ENCODE assay signal across 9 mouse cellular contexts in genomic region chr4:140004932-140005331, GRCm38 (mm10). TPM values are rescaled to one million over a fixed set of nuclear protein-coding genes. Genes with fewer than 3 reads are reported as not detected.
A peak's percentile ranks its signal among the peaks of the same experiment; 100 is the strongest.
DNase-seq lines count a peak whose midpoint lies in the region; ATAC-seq and TF ChIP-seq lines count a peak whose summit lies in the region.
"Had no signal": no experiment of that assay in that cellular context is flagged by ENCODE, and none has a peak within 500 bp of the region (broad histone marks: within the 10 kb centered on the region; RNA-seq: fewer than 3 reads in every experiment).

No protein-coding gene starts in this region.

- no peak overlapping the region for H3K27ac ChIP-seq in cortical plate, adult 2 months (ENCODE audit: insufficient read depth, low read length)
- H3K27ac ChIP-seq in hindbrain, postnatal 0 days, result no peak overlapping the region
- H3K27ac ChIP-seq in midbrain, embryonic 14.5 days (replicated peaks; ENCODE audit: low read depth, low read length), result no peak overlapping the region

- TF ChIP-seq POLR2A in cortical plate, adult 2 months (IDR thresholded peaks at IDR 0.05; ENCODE audit: extremely low read depth, insufficient read depth, low read length), result no peak

- H3K9ac ChIP-seq in hindbrain, postnatal 0 days (replicated peaks; ENCODE audit: low read length), result no peak overlapping the region
- H3K9ac ChIP-seq in midbrain, embryonic 14.5 days (replicated peaks; ENCODE audit: low read length), result no peak overlapping the region

- peak; percentile 21 for DNase-seq in kidney, adult 11 months
- DNase-seq in kidney, adult 8-10 months, result no peak
- no peak for DNase-seq in hindbrain, postnatal 0 days (ENCODE audit: low spot score)
- DNase-seq in midbrain, embryonic 14.5 days, result no peak
- no peak for DNase-seq in layer of hippocampus, postnatal 14 days (ENCODE audit: low spot score in 2 of 2)
- no peak for DNase-seq in layer of hippocampus, postnatal 25 days (ENCODE audit: extremely low spot score in 1 of 2, low spot score in 1 of 2)
- DNase-seq in adrenal gland, adult 8-10 months, result no peak

- WGBS in hindbrain, postnatal 0 days, result 26% methylated on average over 5 of the region's 5 CpGs
- 22% methylated on average over 5 of the region's 5 CpGs for WGBS in midbrain, embryonic 14.5 days

- no peaks in the 10 kb centered on the region for H3K36me3 ChIP-seq in hindbrain, postnatal 0 days (ENCODE audit: insufficient read depth, low read length)
- no peaks in the 10 kb centered on the region for H3K36me3 ChIP-seq in midbrain, embryonic 14.5 days (ENCODE audit: control insufficient read depth, insufficient read depth, low read length)

- no peaks in the 10 kb centered on the region for H3K27me3 ChIP-seq in hindbrain, postnatal 0 days (ENCODE audit: insufficient read depth, low read length)
- H3K27me3 ChIP-seq in midbrain, embryonic 14.5 days (ENCODE audit: control insufficient read depth, insufficient read depth, low read length), result no peaks in the 10 kb centered on the region
- H3K27me3 ChIP-seq: CH12.LX had no signal

- H3K4me3 ChIP-seq in cortical plate, adult 2 months (ENCODE audit: insufficient read depth, low read length), result peak overlapping the region; percentile 19; the same call in 1 of the 2 replicates
- no peak overlapping the region for H3K4me3 ChIP-seq in hindbrain, postnatal 0 days (ENCODE audit: low read length)
- no peak overlapping the region for H3K4me3 ChIP-seq in midbrain, embryonic 14.5 days (replicated peaks; ENCODE audit: low read depth, low read length)

- no peak for TF ChIP-seq CTCF in cortical plate, adult 2 months (IDR thresholded peaks at IDR 0.05; ENCODE audit: extremely low read depth, insufficient read depth, low read length)
- TF ChIP-seq CTCF in hindbrain, postnatal 0 days (IDR thresholded peaks at IDR 0.05; ENCODE audit: low read depth), result no peak

- ATAC-seq in hindbrain, postnatal 0 days, result no peak
- no peak for ATAC-seq in midbrain, embryonic 14.5 days (ENCODE audit: low FRiP score, low TSS enrichment)

- H3K4me1 ChIP-seq in cortical plate, adult 2 months (ENCODE audit: control insufficient read depth, insufficient read depth, low read length), result no peaks in the 10 kb centered on the region
- H3K4me1 ChIP-seq in hindbrain, postnatal 0 days (ENCODE audit: insufficient read depth, low read length), result 0 out of 2 replicates have a peak, but pooled peaks cover 4% of the 10 kb centered on the region
- peaks cover 18% of the 10 kb centered on the region for H3K4me1 ChIP-seq in midbrain, embryonic 14.5 days (ENCODE audit: control insufficient read depth, insufficient read depth, low read length)

- no peaks in the 10 kb centered on the region for H3K9me3 ChIP-seq in hindbrain, postnatal 0 days (ENCODE audit: low read length)
- no peaks in the 10 kb centered on the region for H3K9me3 ChIP-seq in midbrain, embryonic 14.5 days (ENCODE audit: control insufficient read depth, low read length)

- peak overlapping the region; percentile 36 for H3K4me2 ChIP-seq in hindbrain, postnatal 0 days (ENCODE audit: low read depth, low read length)
- H3K4me2 ChIP-seq in midbrain, embryonic 14.5 days (ENCODE audit: low read length), result peak overlapping the region; percentile 29

RNA-seq across cellular contexts. Expression of gene Klhdc7a, which starts 37.1 kb away (rescaled TPM):
- 4.8 and 5.4 TPM in 2 replicates for polyA plus RNA-seq in cortical plate, adult 2 months (2012; rRNA removed)
- total RNA-seq in hindbrain, postnatal 0 days (2014; rRNA removed), result 1.0 and 1.6 TPM in 2 replicates
- polyA plus RNA-seq in hindbrain, postnatal 0 days (2015; fragmentation: Nextera tagmentation; extraction: Ambion mirVana), result 0.58 and 0.69 TPM in 2 replicates
- polyA plus RNA-seq in midbrain, embryonic 14.5 days (2014; fragmentation: Nextera tagmentation; extraction: Ambion mirVana), result 0.32 TPM in 1 of 2 replicates, not detected in the other
- 1 to 10 TPM; 5.0 to 5.8 TPM for total RNA-seq in layer of hippocampus, postnatal 14 days (2021)
- 1 to 10 TPM; 8.1 to 9.8 TPM for total RNA-seq in layer of hippocampus, postnatal 25 days (2021)
- total RNA-seq in adrenal gland, adult 8-10 months (2022), result 10 to 100 TPM in 1 of 4 experiments, 1 to 10 TPM in 3; 4.5 to 19.9 (median 7.5) TPM
- total RNA-seq: CH12.LX had no signal
